Mouse (Mus musculus) thymus, postnatal 4 days (tissue): ENCODE measurements around the gene Myo18a.

Experiments used
- DNase-seq: peaks from one replicate; pipeline ENCODE4 v3.0.0; 2021

The Myo18a gene

DNA sequence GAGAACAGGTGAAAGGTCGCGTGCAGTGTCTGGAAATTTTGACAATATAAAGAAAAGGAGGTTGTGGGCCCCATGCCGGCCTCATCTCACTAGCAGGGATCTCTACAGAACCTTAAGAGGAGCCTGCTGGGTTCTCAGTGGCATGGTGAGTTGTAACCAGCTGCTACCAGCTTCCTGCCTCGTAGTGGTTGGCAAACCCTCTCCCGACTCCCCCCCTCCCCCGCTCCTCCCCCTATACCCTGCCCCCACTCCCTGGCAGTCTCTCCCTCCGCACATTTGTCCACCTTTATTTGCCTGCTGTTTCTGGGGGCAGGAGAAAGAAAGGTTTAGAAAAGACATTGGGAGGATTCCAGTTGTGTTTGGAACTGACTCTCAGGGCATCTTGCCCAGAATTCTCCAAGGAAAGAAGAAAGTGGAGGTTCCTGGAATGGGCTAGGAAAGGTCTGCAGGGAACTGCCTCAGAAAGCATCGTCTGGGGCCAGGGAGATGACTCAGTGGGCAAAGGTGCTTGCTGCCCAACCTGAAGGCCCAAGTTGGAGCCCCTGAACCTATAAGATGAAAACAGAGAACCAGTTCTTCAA lies 138.8 kb downstream of the Myo18a start:
- DNase-seq, result no peak

DNA sequence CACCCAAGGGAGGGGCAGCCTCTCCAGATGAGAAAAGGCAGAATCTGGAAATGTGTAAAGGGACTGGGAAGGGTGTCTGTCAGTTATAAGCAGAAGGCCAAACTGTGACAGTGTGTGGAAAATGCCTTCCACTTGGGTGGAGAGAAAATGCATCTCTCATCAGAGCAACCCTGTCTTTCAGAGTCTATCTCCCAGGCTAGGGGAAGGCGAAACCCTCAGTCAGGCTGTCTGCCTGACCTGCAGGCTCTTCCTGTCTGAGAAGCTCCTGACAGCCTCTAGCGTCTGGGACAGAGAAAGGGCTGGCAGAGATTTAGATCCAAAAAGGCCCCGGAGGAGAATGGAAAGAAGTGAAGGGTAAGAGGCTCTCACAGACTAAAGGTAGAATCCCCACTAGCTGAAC lies 140.7 kb downstream of the Myo18a start:
- DNase-seq, result no peak

DNA sequence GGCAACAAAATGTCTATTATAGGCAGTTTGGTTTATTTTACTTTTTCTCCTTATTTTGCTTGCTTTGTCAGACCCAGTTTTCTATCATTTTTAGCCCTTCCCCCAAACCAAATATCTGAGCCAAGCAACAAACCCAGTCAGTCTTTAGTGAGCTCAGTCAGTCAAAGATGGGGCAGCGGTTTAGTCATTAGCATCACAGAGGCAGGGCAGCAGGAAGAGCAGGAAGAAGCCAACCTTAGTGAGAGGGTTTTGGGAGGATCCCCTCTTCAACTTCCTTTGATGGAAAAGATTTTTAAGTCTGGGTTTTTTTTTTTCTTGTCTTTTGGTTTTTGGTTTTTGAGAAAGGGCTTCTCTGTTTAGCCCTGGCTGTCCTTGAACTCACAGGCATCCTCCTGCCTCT lies 141.7 kb downstream of the Myo18a start:
- DNase-seq, result no peak

DNA sequence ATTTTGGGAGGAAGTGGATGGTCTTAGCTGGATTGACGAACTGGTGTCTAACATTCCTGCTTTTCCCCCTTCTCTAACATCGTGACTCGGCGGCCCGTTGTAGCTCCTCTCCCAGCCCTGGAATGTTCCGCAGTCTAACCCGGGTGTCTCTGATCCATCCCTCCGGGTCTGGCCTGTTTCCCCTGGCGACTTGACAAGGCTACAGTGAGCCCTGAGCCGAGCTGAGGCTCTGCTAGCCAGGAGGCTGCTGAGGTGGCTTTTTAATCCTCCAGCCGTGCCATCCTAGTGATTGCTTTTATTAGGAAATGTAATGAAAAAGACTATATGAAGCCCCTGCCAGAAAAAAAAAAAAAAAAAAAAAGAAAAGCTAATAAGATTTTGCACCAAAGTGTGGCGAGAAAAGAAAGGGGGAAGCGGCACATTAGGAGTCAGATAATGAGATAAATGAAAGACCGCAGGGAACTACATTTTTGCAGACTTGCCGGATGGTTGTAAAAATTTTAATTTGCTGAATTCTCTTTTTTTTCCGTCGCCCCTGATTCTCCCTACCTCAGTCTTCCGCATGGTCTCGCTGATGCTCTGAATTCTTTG lies 143.1 kb downstream of the Myo18a start:
- DNase-seq, result no peak

GRCm38 (mm10) chr11:77906747-77907174 lies 143.7 kb downstream of the Myo18a start:
- DNase-seq, result no peak

GRCm38 (mm10) chr11:77908468-77908867 lies 145.4 kb downstream of the Myo18a start:
- DNase-seq, result no peak

- no peak for DNase-seq
Observed at GRCm38 (mm10) chr11:77909376-77909775, 146.3 kb downstream of the Myo18a start.

GRCm38 (mm10) chr11:77909776-77910175 lies 146.7 kb downstream of the Myo18a start:
- DNase-seq, result no peak

- DNase-seq, result no peak
Observed at GRCm38 (mm10) chr11:77913505-77913904, 150.5 kb downstream of the Myo18a start.

GRCm38 (mm10) chr11:77914598-77915260 lies 151.7 kb downstream of the Myo18a start:
- DNase-seq, result no peak
